Mouse (Mus musculus): ENCODE data around the gene Cisd2. TPM values are rescaled to one million over a fixed set of nuclear protein-coding genes. Genes with fewer than 3 reads are reported as not detected.

Cisd2 gene
- polyA plus RNA-seq, 2 experiments = 16.5 to 22.3 TPM

DNA sequence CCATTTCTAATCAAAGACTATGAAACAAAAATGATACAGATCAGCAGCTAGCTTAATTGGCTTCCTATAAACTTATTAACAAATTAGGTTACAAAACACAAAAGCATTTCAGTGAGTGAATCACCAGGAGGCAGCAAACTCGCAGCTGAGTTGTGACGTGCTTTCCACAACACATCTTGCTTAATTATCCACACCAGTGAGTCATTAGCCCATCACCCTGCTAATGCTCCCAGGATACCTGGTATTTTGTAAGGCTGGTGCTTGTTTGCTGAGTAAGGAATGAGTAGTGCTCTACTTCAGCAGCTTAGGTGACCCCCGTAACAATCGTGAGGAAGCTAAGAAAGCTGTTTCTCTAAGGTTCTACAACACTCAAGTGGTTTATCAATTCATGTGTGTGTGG, 19.1 kb downstream of the Cisd2 start:
- no peak for DNase-seq (ENCODE audit: low read depth in 3 of 3, low spot score in 3 of 3)
- Histone ChIP-seq H3K36me3 (replicated peaks; ENCODE audit: control insufficient read depth, insufficient read depth, low read depth) (peaks cover 6% of the 10 kb centered on the region), H3K27ac (no peak overlapping the region), H3K4me2 (ENCODE audit: low read depth) (no peak overlapping the region), H3K27me3 (ENCODE audit: control insufficient read depth, insufficient read depth, low read length) (no peaks in the 10 kb centered on the region), H3K4me1 (replicated peaks; ENCODE audit: control insufficient read depth in 2 of 2, insufficient read depth in 2 of 2, low read length in 1 of 2) (peaks cover 0 to 2% of the 10 kb centered on the region in 2 experiments; a peak in 1 of 4 replicates), H3K9ac (replicated peaks) (no peak overlapping the region), H3K4me3 (ENCODE audit: insufficient read depth in 1 of 2, low read depth in 2 of 2, low read length in 2 of 2) (no peak overlapping the region), H3K9me3 (ENCODE audit: control insufficient read depth, low read length) (no peaks in the 10 kb centered on the region)
- no peak for ATAC-seq (ENCODE audit: insufficient read depth)
- WGBS (ENCODE audit: insufficient replicate concordance) = 84% methylated on average over 4 of the region's 4 CpGs
- TF ChIP-seq CTCF (IDR thresholded peaks at IDR 0.05; ENCODE audit: low read depth) = no peak
- no peak for TF ChIP-seq EP300 (IDR thresholded peaks at IDR 0.05; ENCODE audit: low read depth)

DNA sequence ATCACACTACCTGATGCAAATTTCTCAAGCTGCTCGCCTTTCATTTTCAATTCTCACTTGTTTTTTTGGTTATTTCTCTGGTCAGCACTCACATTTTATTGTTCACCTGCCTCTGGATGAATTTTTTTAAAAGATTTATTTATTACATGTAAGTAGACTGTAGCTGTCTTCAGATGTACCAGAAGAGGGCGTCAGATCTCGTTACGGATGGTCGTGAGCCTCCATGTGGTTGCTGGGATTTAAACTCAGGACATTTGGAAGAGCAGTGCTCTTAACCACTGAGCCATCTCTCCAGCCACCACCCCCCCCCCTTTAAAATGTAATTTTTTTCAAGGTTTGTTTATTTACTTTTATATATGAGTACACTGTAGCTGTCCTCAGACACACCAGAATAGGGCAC, 19.9 kb downstream of the Cisd2 start:
- no peak overlapping the region for H3K9ac ChIP-seq (replicated peaks)
- no peak overlapping the region for H3K27ac ChIP-seq
- H3K9me3 ChIP-seq (ENCODE audit: control insufficient read depth, low read length) = no peaks in the 10 kb centered on the region
- H3K27me3 ChIP-seq (ENCODE audit: control insufficient read depth, insufficient read depth, low read length) = no peaks in the 10 kb centered on the region
- peaks cover 0 to 2% of the 10 kb centered on the region in 2 experiments; a peak in 1 of 4 replicates for H3K4me1 ChIP-seq (replicated peaks; ENCODE audit: control insufficient read depth in 2 of 2, insufficient read depth in 2 of 2, low read length in 1 of 2)
- TF ChIP-seq EP300 (IDR thresholded peaks at IDR 0.05; ENCODE audit: low read depth) = no peak
- 0 out of 2 replicates have a peak, but pooled peaks have one; percentile 20 for TF ChIP-seq CTCF (IDR thresholded peaks at IDR 0.05; ENCODE audit: low read depth)
- no peak overlapping the region for H3K4me3 ChIP-seq (ENCODE audit: insufficient read depth in 1 of 2, low read depth in 2 of 2, low read length in 2 of 2)
- 63% methylated on average over 5 of the region's 5 CpGs for WGBS (ENCODE audit: insufficient replicate concordance)
- no peak overlapping the region for H3K4me2 ChIP-seq (ENCODE audit: low read depth)
- ATAC-seq (ENCODE audit: insufficient read depth) (no peak), DNase-seq (ENCODE audit: low read depth in 3 of 3, low spot score in 3 of 3) (no peak)
- peaks cover 6% of the 10 kb centered on the region for H3K36me3 ChIP-seq (replicated peaks; ENCODE audit: control insufficient read depth, insufficient read depth, low read depth)

GRCm38 (mm10) chr3:135403211-135403610, 20.5 kb downstream of the Cisd2 start:
- DNase-seq (ENCODE audit: low read depth in 3 of 3, low spot score in 3 of 3) (no peak), ATAC-seq (ENCODE audit: insufficient read depth) (no peak)
- Histone ChIP-seq H3K9ac (replicated peaks) (no peak overlapping the region), H3K36me3 (replicated peaks; ENCODE audit: control insufficient read depth, insufficient read depth, low read depth) (peaks cover 6% of the 10 kb centered on the region), H3K9me3 (ENCODE audit: control insufficient read depth, low read length) (no peaks in the 10 kb centered on the region), H3K27me3 (ENCODE audit: control insufficient read depth, insufficient read depth, low read length) (no peaks in the 10 kb centered on the region), H3K4me3 (ENCODE audit: insufficient read depth in 1 of 2, low read depth in 2 of 2, low read length in 2 of 2) (no peak overlapping the region), H3K27ac (no peak overlapping the region), H3K4me1 (replicated peaks; ENCODE audit: control insufficient read depth in 2 of 2, insufficient read depth in 2 of 2, low read length in 1 of 2) (peaks cover 0 to 2% of the 10 kb centered on the region in 2 experiments; a peak in 1 of 4 replicates), H3K4me2 (ENCODE audit: low read depth) (no peak overlapping the region)
- WGBS (ENCODE audit: insufficient replicate concordance) = 85% methylated on average over 9 of the region's 9 CpGs
- no peak for TF ChIP-seq CTCF (IDR thresholded peaks at IDR 0.05; ENCODE audit: low read depth)
- no peak for TF ChIP-seq EP300 (IDR thresholded peaks at IDR 0.05; ENCODE audit: low read depth)

DNA sequence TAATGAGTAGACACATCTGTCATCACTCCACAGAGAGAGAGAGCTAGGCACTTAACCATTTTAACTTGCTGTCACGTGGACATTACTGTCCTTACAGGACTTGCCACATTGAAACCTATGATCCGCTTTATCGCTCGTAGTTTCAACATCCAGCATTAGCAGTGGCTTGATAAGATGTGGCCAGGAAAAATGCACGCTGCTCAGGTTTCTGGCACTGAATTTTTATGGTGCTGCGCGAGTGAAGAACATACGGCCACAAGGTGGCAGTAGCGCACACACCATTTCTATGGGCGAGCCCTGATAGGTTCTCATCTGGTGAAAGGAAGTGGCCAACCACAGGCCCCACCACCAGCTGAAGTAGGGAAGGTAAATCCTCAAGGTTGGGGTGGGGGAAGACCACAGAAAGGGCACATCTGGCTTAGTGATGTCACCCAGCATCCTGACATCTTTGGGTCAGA, 21.5 kb downstream of the Cisd2 start:
- Histone ChIP-seq H3K36me3 (replicated peaks; ENCODE audit: control insufficient read depth, insufficient read depth, low read depth) (peaks cover 5% of the 10 kb centered on the region), H3K9ac (replicated peaks) (no peak overlapping the region), H3K4me3 (ENCODE audit: insufficient read depth in 1 of 2, low read depth in 2 of 2, low read length in 2 of 2) (no peak overlapping the region), H3K27ac (no peak overlapping the region), H3K9me3 (ENCODE audit: control insufficient read depth, low read length) (no peaks in the 10 kb centered on the region), H3K4me1 (replicated peaks; ENCODE audit: control insufficient read depth in 2 of 2, insufficient read depth in 2 of 2, low read length in 1 of 2) (peaks cover 0 to 2% of the 10 kb centered on the region in 2 experiments; a peak in 1 of 4 replicates), H3K4me2 (ENCODE audit: low read depth) (no peak overlapping the region), H3K27me3 (ENCODE audit: control insufficient read depth, insufficient read depth, low read length) (no peaks in the 10 kb centered on the region)
- 3% methylated on average over 10 of the region's 10 CpGs for WGBS (ENCODE audit: insufficient replicate concordance)
- peak; percentile 97 for TF ChIP-seq CTCF (IDR thresholded peaks at IDR 0.05; ENCODE audit: low read depth)
- no peak for TF ChIP-seq EP300 (IDR thresholded peaks at IDR 0.05; ENCODE audit: low read depth)
- peak; percentile 69 for ATAC-seq (ENCODE audit: insufficient read depth)
- peak; percentile 59 to 67 (median 63) for DNase-seq (ENCODE audit: low read depth in 3 of 3, low spot score in 3 of 3)

DNA sequence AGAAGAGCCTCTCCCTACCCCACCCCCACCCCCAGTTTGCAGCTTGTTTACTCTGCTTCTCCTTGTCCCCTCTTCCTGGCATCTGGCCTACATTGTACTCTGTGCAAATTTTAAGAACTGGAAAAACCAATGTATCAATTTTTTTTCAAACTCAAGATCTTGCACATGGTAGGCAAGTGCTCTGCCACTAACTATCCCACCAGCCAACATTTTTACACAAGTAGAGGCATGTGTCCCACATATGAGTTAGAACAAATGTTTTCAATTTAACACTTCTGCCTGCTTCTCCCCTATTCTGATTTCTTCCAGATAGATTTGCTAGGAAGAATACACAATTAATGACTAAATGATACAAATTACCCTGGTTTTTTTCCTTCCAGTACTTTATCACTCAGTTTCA, 26.6 kb downstream of the Cisd2 start:
- no peaks in the 10 kb centered on the region for H3K27me3 ChIP-seq (ENCODE audit: control insufficient read depth, insufficient read depth, low read length)
- H3K27ac ChIP-seq = no peak overlapping the region
- TF ChIP-seq EP300 (IDR thresholded peaks at IDR 0.05; ENCODE audit: low read depth) (no peak), CTCF (IDR thresholded peaks at IDR 0.05; ENCODE audit: low read depth) (no peak)
- H3K9ac ChIP-seq (replicated peaks) = no peak overlapping the region
- no peaks in the 10 kb centered on the region for H3K36me3 ChIP-seq (replicated peaks; ENCODE audit: control insufficient read depth, insufficient read depth, low read depth)
- H3K4me3 ChIP-seq (ENCODE audit: insufficient read depth in 1 of 2, low read depth in 2 of 2, low read length in 2 of 2) = no peak overlapping the region
- no peak overlapping the region for H3K4me2 ChIP-seq (ENCODE audit: low read depth)
- DNase-seq (ENCODE audit: low read depth in 3 of 3, low spot score in 3 of 3) (no peak), ATAC-seq (ENCODE audit: insufficient read depth) (no peak)
- H3K9me3 ChIP-seq (ENCODE audit: control insufficient read depth, low read length) = no peaks in the 10 kb centered on the region
- peaks cover 0 to 3% of the 10 kb centered on the region in 2 experiments; a peak in 1 of 4 replicates for H3K4me1 ChIP-seq (replicated peaks; ENCODE audit: control insufficient read depth in 2 of 2, insufficient read depth in 2 of 2, low read length in 1 of 2)
